Mouse (Mus musculus) midbrain, embryonic 11.5 days (tissue): ENCODE measurements around the gene Zdhhc17. TPM values are rescaled to one million over a fixed set of nuclear protein-coding genes. Genes with fewer than 3 reads are reported as not detected.

Experiments used
- ATAC-seq: fragments of 200-750 bp; cut with Nextera tagmentation; 2 replicates; pipeline ENCODE4 v1.8.0; 2017; ENCODE audit warnings: moderate TSS enrichment, moderate library complexity; ENCODE audit not compliant: low FRiP score
- DNase-seq: peaks from one replicate; pipeline ENCODE4 v3.0.0; 2015; ENCODE audit warnings: low spot score; ENCODE audit errors: missing footprints
- H3K27ac ChIP-seq: fragments of 300-500 bp; sonication (generic); 2 replicates; pipeline ENCODE4 v1.5.1; 2014; ENCODE audit warnings: low read depth, low read length
- H3K27me3 ChIP-seq: fragments of 300-500 bp; sonication (generic); 2 replicates; pipeline ENCODE4 v1.6.1; 2014; ENCODE audit warnings: mild to moderate bottlenecking, low read length, moderate library complexity, mixed read lengths; ENCODE audit not compliant: control insufficient read depth, insufficient read depth
- H3K36me3 ChIP-seq: fragments of 300-500 bp; sonication (generic); 2 replicates; pipeline ENCODE4 v1.6.1; 2014; ENCODE audit warnings: mild to moderate bottlenecking, low read length, moderate library complexity, mixed read lengths; ENCODE audit not compliant: control insufficient read depth, insufficient read depth
- H3K4me1 ChIP-seq: fragments of 300-500 bp; sonication (generic); 2 replicates; pipeline ENCODE4 v1.6.1; 2014; ENCODE audit warnings: low read length; ENCODE audit not compliant: control insufficient read depth, insufficient read depth
- H3K4me2 ChIP-seq: fragments of 300-500 bp; sonication (generic); 2 replicates; pipeline ENCODE4 v1.6.1; 2014; ENCODE audit warnings: mild to moderate bottlenecking, moderate library complexity
- H3K4me3 ChIP-seq: fragments of 300-500 bp; sonication (generic); 2 replicates; pipeline ENCODE4 v1.5.1; 2014; ENCODE audit warnings: low read depth, low read length
- H3K9ac ChIP-seq: fragments of 300-500 bp; sonication (generic); 2 replicates; pipeline ENCODE4 v1.6.1; 2014; ENCODE audit warnings: low read length
- H3K9me3 ChIP-seq: fragments of 300-500 bp; sonication (generic); 2 replicates; pipeline ENCODE4 v1.6.1; 2016; ENCODE audit warnings: low read length; ENCODE audit not compliant: control insufficient read depth
- WGBS: fragments of 180-500 bp; shearing (Covaris S2); extraction: QIAGEN DNeasy Blood & Tissue Kit; methylation state at CpG from one replicate; pipeline ENCODE4 v1.1.7; 2014; 5-methylcytosine and 5-hydroxymethylcytosine counted together
- polyA plus RNA-seq: library from polyadenylated mRNA; unstranded; fragments of >200 nt; fragmentation: Nextera tagmentation; extraction: Ambion mirVana; gene quantifications from 2 replicates; pipeline ENCODE4 v1.2.1, GENCODE M21; 2014

Zdhhc17 gene
- polyA plus RNA-seq, 1 experiment from 2014 or later, result 30.3 TPM

GRCm38 (mm10) chr10:110958879-110959278 is 51.1 kb downstream of the Zdhhc17 start:
- H3K27ac ChIP-seq, result no peak overlapping the region
- DNase-seq, result no peak
- H3K27me3 ChIP-seq, result no peaks in the 10 kb centered on the region
- H3K4me3 ChIP-seq, result no peak overlapping the region
- H3K9ac ChIP-seq, result no peak overlapping the region
- H3K4me2 ChIP-seq, result no peak overlapping the region
- 96% methylated on average over 6 of the region's 6 CpGs for WGBS
- ATAC-seq, result no peak
- H3K9me3 ChIP-seq, result no peaks in the 10 kb centered on the region
- H3K36me3 ChIP-seq, result peaks cover 10% of the 10 kb centered on the region; the same call in 1 of the 2 replicates
- no peaks in the 10 kb centered on the region for H3K4me1 ChIP-seq

GRCm38 (mm10) chr10:110952937-110953451 is 56.9 kb downstream of the Zdhhc17 start:
- Histone ChIP-seq H3K36me3 (0 out of 2 replicates have a peak, but pooled peaks cover 5% of the 10 kb centered on the region), H3K4me3 (no peak overlapping the region), H3K27ac (no peak overlapping the region), H3K4me1 (no peaks in the 10 kb centered on the region), H3K4me2 (no peak overlapping the region), H3K27me3 (no peaks in the 10 kb centered on the region), H3K9ac (no peak overlapping the region), H3K9me3 (no peaks in the 10 kb centered on the region)
- WGBS, result 95% methylated on average over 9 of the region's 9 CpGs
- DNase-seq (no peak), ATAC-seq (no peak)

GRCm38 (mm10) chr10:110952271-110952670 is 57.7 kb downstream of the Zdhhc17 start:
- no peaks in the 10 kb centered on the region for H3K9me3 ChIP-seq
- DNase-seq, result no peak
- WGBS, result 93% methylated on average over 8 of the region's 8 CpGs
- H3K36me3 ChIP-seq, result 0 out of 2 replicates have a peak, but pooled peaks cover 5% of the 10 kb centered on the region
- H3K9ac ChIP-seq, result no peak overlapping the region
- no peak overlapping the region for H3K27ac ChIP-seq
- ATAC-seq, result no peak
- no peaks in the 10 kb centered on the region for H3K4me1 ChIP-seq
- no peak overlapping the region for H3K4me3 ChIP-seq
- no peaks in the 10 kb centered on the region for H3K27me3 ChIP-seq
- H3K4me2 ChIP-seq, result no peak overlapping the region

- DNase-seq (no peak), ATAC-seq (no peak)
- 94% methylated on average over 4 of the region's 4 CpGs for WGBS
- Histone ChIP-seq H3K9me3 (no peaks in the 10 kb centered on the region), H3K27ac (no peak overlapping the region), H3K4me3 (no peak overlapping the region), H3K4me2 (no peak overlapping the region), H3K9ac (no peak overlapping the region), H3K36me3 (0 out of 2 replicates have a peak, but pooled peaks cover 4% of the 10 kb centered on the region), H3K4me1 (no peaks in the 10 kb centered on the region), H3K27me3 (no peaks in the 10 kb centered on the region)
Observed at GRCm38 (mm10) chr10:110951748-110952147, 58.2 kb downstream of the Zdhhc17 start.

DNA sequence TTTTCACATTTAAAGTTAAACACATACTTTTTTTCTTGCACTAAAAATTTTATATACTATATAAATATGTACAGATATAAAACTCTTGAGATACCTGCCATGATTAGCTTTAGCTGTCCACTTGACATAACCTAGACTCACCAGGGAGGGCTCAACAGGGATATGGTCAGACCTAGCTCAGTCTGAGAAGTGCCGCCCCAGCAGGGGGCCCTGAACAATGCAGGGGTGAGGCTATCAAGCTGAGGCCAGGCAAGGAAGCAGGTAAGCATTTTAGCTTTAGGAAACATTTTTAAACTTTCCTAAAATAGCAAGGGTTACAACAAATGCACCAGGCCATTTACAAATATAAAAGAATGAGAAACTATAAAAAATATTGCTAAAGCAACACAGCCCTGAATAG is 58.8 kb downstream of the Zdhhc17 start:
- DNase-seq (no peak), ATAC-seq (no peak)
- Histone ChIP-seq H3K27me3 (no peaks in the 10 kb centered on the region), H3K4me2 (no peak overlapping the region), H3K36me3 (peaks cover 4% of the 10 kb centered on the region; the same call in 1 of the 2 replicates), H3K4me1 (no peaks in the 10 kb centered on the region), H3K9me3 (no peaks in the 10 kb centered on the region), H3K4me3 (no peak overlapping the region), H3K9ac (no peak overlapping the region), H3K27ac (no peak overlapping the region)
- WGBS, result 85% methylated on average over 1 of the region's 1 CpGs

DNA sequence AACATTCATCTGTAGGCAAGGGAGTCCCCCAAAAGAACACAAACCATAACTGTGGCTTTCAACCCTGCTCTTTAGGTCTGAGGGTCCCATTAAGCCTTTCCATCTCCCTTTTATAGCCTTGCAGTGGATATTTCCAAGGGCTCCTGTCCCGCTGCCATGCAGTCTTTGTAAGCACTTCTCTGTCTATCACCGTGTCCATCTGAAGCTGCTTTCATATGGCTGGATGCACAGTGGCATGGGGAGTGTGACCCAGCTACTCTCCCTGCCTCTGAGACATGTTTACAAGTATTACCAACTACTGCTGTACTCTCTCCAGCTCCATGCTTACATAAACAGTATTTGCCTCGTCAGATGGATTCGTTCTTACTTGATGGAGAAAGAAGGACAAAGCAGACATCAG is 62.4 kb downstream of the Zdhhc17 start:
- H3K36me3 ChIP-seq, result peaks cover 8% of the 10 kb centered on the region; the same call in 1 of the 2 replicates
- H3K4me1 ChIP-seq, result no peaks in the 10 kb centered on the region
- no peak for DNase-seq
- no peak overlapping the region for H3K4me3 ChIP-seq
- 88% methylated on average over 4 of the region's 4 CpGs for WGBS
- H3K9me3 ChIP-seq, result no peaks in the 10 kb centered on the region
- H3K27me3 ChIP-seq, result no peaks in the 10 kb centered on the region
- ATAC-seq, result no peak
- no peak overlapping the region for H3K27ac ChIP-seq
- H3K9ac ChIP-seq, result no peak overlapping the region
- H3K4me2 ChIP-seq, result no peak overlapping the region

- WGBS, result 91% methylated on average over 12 of the region's 12 CpGs
Observed at GRCm38 (mm10) chr10:110945966-110946365, 64.0 kb downstream of the Zdhhc17 start.

GRCm38 (mm10) chr10:110944175-110944574 is 65.8 kb downstream of the Zdhhc17 start:
- DNase-seq, result no peak
- Histone ChIP-seq H3K27ac (no peak overlapping the region), H3K4me3 (no peak overlapping the region), H3K27me3 (no peaks in the 10 kb centered on the region), H3K36me3 (peaks cover 8% of the 10 kb centered on the region; the same call in 1 of the 2 replicates), H3K4me1 (no peaks in the 10 kb centered on the region), H3K9me3 (no peaks in the 10 kb centered on the region), H3K9ac (no peak overlapping the region), H3K4me2 (no peak overlapping the region)
- 92% methylated on average over 11 of the region's 11 CpGs for WGBS
- ATAC-seq, result no peak

More at GRCm38 (mm10) chr10:110945966-110946365, 64.0 kb downstream of the Zdhhc17 start:
- Histone ChIP-seq H3K4me2 (no peak overlapping the region), H3K4me3 (no peak overlapping the region), H3K9ac (no peak overlapping the region), H3K27ac (no peak overlapping the region), H3K27me3 (no peaks in the 10 kb centered on the region), H3K36me3 (peaks cover 8% of the 10 kb centered on the region; the same call in 1 of the 2 replicates), H3K4me1 (no peaks in the 10 kb centered on the region), H3K9me3 (no peaks in the 10 kb centered on the region)
- DNase-seq (no peak), ATAC-seq (no peak)

GRCm38 (mm10) chr10:110942806-110943205 is 67.1 kb downstream of the Zdhhc17 start:
- no peaks in the 10 kb centered on the region for H3K9me3 ChIP-seq
- no peak overlapping the region for H3K4me3 ChIP-seq
- H3K27ac ChIP-seq, result no peak overlapping the region
- H3K9ac ChIP-seq, result no peak overlapping the region
- no peaks in the 10 kb centered on the region for H3K4me1 ChIP-seq
- ATAC-seq, result no peak
- 90% methylated on average over 9 of the region's 9 CpGs for WGBS
- no peaks in the 10 kb centered on the region for H3K27me3 ChIP-seq
- peaks cover 8% of the 10 kb centered on the region; the same call in 1 of the 2 replicates for H3K36me3 ChIP-seq
- H3K4me2 ChIP-seq, result no peak overlapping the region
- no peak for DNase-seq
